Mouse (Mus musculus): ENCODE measurements around the gene Spdya. TPM values are rescaled to one million over a fixed set of nuclear protein-coding genes. Genes with fewer than 3 reads are reported as not detected.

Spdya gene
- polyA plus RNA-seq, 1 experiment from 2014 or later, result 1.6 TPM

DNA sequence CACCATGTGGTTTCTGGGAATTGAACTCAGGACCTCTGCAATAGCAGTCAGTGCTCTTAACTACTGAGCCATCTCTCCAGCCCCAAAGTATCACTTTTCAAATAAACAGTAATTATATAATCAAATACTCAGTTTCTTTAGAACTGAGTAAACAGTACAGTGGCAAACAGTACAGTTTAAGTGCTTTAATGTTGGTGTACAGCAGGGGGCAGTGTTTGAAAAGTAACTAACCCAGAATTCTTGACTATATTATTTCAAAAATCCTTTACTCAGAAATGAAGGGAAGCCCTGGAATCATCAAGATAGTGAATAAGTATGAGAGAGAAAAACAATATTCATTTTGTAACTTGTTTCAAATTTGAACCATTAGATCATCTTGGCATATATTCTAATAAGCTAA is 9.8 kb downstream of the Spdya start:
- Histone ChIP-seq H3K4me2 (replicated peaks) (no peak overlapping the region), H3K4me3 (no peak overlapping the region), H3K36me3 (no peaks in the 10 kb centered on the region), H3K9ac (no peak overlapping the region), H3K27me3 (no peaks in the 10 kb centered on the region), H3K9me3 (no peaks in the 10 kb centered on the region), H3K27ac (no peak overlapping the region), H3K4me1 (no peaks in the 10 kb centered on the region)
- no peak for ATAC-seq (ENCODE audit: insufficient number of reproducible peaks, insufficient read depth, low FRiP score, low TSS enrichment)

DNA sequence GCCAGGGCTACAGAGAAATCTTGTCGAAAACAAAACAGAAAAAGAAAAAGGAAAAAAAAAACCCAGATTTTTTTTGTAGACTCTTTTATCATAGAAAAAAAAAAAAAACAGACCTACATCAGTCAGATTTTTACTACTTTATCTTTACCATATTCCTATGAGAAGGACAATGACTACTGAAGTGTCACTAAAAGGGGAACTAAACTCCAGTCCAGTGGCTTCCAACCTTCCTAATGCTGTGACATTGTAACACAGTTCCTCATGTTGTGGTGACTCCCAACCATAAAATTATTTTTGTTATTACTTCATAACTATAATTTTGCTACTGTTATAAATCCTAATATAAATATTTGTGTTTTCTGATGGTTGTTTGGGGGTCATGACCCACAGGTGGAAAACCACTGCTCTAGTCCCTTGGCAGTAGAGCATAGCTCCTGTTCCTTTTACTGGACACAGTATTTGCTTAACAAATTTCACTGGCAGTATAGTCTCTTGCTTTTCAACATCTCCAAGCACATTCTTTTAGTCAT is 27.4 kb downstream of the Spdya start:
- no peaks in the 10 kb centered on the region for H3K4me1 ChIP-seq
- H3K27me3 ChIP-seq, result no peaks in the 10 kb centered on the region
- no peaks in the 10 kb centered on the region for H3K36me3 ChIP-seq
- H3K4me3 ChIP-seq, result no peak overlapping the region
- H3K9me3 ChIP-seq, result no peaks in the 10 kb centered on the region
- ATAC-seq (ENCODE audit: insufficient number of reproducible peaks, insufficient read depth, low FRiP score, low TSS enrichment), result no peak
- H3K27ac ChIP-seq, result no peak overlapping the region
- no peak overlapping the region for H3K4me2 ChIP-seq (replicated peaks)
- H3K9ac ChIP-seq, result no peak overlapping the region
- WGBS, result 89% methylated on average over 1 of the region's 1 CpGs

GRCm38 (mm10) chr17:71597881-71598658 is 46.2 kb downstream of the Spdya start:
- peaks cover 11% of the 10 kb centered on the region; the same call in 1 of the 2 replicates for H3K4me1 ChIP-seq
- 0 out of 2 replicates have a peak, but pooled peaks cover 2% of the 10 kb centered on the region for H3K27me3 ChIP-seq
- peak; percentile 58; the same call in 1 of the 2 replicates for ATAC-seq (ENCODE audit: insufficient number of reproducible peaks, insufficient read depth, low FRiP score, low TSS enrichment)
- H3K9ac ChIP-seq, result peak overlapping the region; percentile 65
- H3K4me3 ChIP-seq, result peak overlapping the region; percentile 68
- H3K36me3 ChIP-seq, result no peaks in the 10 kb centered on the region
- WGBS, result under 1% methylated on average over 48 of the region's 48 CpGs
- peak overlapping the region; percentile 84 for H3K4me2 ChIP-seq (replicated peaks)
- no peaks in the 10 kb centered on the region for H3K9me3 ChIP-seq
- no peak overlapping the region for H3K27ac ChIP-seq

DNA sequence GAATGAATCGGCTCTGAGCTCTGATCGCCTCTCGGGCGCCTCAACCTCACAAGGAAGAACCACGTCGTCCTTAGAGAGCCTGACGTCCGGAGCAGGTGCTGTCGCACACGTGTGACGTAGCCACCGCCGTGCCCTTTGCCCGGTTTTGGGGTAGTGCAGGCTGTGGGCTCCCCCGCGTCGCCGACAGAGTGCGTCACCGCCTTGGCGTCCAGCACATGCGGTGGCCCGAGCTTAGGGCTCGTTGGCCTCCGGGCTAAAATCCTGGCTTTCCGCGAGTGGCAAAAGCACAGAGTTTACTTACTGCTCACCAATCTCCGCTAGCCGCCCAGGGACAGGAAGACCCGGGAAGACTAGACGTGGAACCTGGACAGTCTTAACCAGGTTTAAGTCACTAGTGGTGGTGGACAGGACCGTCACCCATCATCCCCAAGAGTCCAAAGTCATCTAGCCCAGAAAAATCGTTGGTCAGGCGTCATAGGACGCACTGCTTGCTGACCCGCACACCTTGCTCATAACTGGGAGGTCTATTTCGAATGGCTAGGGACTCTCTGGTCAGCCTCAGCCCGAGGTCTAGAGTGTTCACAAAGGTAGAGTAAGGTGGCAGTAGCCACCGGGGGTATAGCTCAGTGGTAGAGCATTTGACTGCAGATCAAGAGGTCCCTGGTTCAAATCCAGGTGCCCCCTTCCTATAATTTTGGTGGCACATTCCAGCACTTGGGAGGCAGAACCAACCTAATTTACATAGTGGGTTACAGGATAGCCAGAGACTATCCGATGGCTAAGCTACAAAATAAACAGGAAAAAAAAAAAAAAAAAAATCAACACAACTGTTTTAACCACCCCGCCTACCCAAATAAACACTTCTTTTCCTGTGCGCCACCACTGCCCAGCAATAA is 47.0 kb downstream of the Spdya start:
- ATAC-seq (ENCODE audit: insufficient number of reproducible peaks, insufficient read depth, low FRiP score, low TSS enrichment), result peak; percentile 93
- Histone ChIP-seq H3K9me3 (no peaks in the 10 kb centered on the region), H3K27me3 (0 out of 2 replicates have a peak, but pooled peaks cover 2% of the 10 kb centered on the region), H3K4me2 (replicated peaks) (peak overlapping the region; percentile 84), H3K4me1 (peaks cover 11% of the 10 kb centered on the region; the same call in 1 of the 2 replicates), H3K9ac (peak overlapping the region; percentile 65), H3K36me3 (no peaks in the 10 kb centered on the region), H3K27ac (no peak overlapping the region), H3K4me3 (peak overlapping the region; percentile 68)
- 5% methylated on average over 42 of the region's 42 CpGs for WGBS

- H3K9me3 ChIP-seq, result no peaks in the 10 kb centered on the region
Observed at GRCm38 (mm10) chr17:71615638-71616318, 63.9 kb downstream of the Spdya start, which contains the start of gene Wdr43. Gene Wdr43, plus strand, starts transcription at chr17:71615895.

DNA sequence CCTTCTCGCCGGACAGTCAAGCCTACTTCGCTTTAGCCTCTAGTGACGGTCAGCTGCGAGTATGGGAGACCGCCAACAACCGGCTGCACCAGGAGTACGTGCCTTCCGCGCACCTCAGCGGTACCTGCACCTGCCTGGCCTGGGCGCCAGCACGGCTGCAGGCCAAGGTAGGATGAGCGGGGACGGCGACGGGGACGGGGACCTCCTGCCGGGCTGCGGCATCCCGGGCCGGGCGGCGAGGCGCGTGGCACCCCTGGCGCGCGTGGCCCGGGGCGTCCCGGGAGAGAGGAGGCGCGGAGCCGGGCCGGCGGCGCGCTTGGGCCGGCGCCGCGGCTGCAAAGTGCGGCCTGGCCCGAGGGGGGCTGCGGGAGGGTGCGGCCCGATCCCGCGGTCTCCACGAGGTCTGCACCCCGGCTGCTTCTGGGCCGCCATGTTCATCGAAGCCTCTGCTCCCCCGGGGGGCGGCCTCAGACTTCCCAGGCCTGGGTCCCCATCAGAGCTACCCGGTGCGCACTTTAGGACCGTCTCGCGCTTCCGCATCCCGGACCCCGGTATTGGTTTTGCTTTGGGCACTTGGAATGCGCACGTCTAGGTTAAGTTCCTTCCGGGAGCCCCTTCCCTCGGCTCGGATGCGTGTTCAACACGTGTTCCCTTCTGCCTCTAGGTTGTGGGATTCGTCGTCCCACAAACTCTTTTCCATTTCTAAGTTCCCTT is 64.6 kb downstream of the Spdya start:
- ATAC-seq (ENCODE audit: insufficient number of reproducible peaks, insufficient read depth, low FRiP score, low TSS enrichment), result peak; percentile 86
- no peaks in the 10 kb centered on the region; the same call in 1 of the 2 replicates for H3K36me3 ChIP-seq
- peaks cover 18% of the 10 kb centered on the region for H3K4me1 ChIP-seq
- H3K4me3 ChIP-seq, result peak overlapping the region; percentile 92
- peak overlapping the region; percentile 77 for H3K9ac ChIP-seq
- peak overlapping the region; percentile 64; the same call in 1 of the 2 replicates for H3K27ac ChIP-seq
- no peaks in the 10 kb centered on the region for H3K27me3 ChIP-seq
- peak overlapping the region; percentile 79 for H3K4me2 ChIP-seq (replicated peaks)
- no peaks in the 10 kb centered on the region for H3K9me3 ChIP-seq
- under 1% methylated on average over 69 of the region's 73 CpGs for WGBS

More at GRCm38 (mm10) chr17:71615638-71616318, 63.9 kb downstream of the Spdya start, which contains the start of gene Wdr43:
- H3K27me3 ChIP-seq, result no peaks in the 10 kb centered on the region
- peak within 1 kb of the TSS; percentile 77 for H3K9ac ChIP-seq
- 5% methylated on average over 40 of the region's 40 CpGs for WGBS
- ATAC-seq (ENCODE audit: insufficient number of reproducible peaks, insufficient read depth, low FRiP score, low TSS enrichment), result peak; percentile 98
- H3K4me1 ChIP-seq, result peaks cover 18% of the 10 kb centered on the region
- H3K36me3 ChIP-seq, result no peaks in the 10 kb centered on the region; the same call in 1 of the 2 replicates
- peak within 1 kb of the TSS; percentile 79 for H3K4me2 ChIP-seq (replicated peaks)
- peak within 1 kb of the TSS; percentile 64; the same call in 1 of the 2 replicates for H3K27ac ChIP-seq
- H3K4me3 ChIP-seq, result peak within 1 kb of the TSS; percentile 92

- Histone ChIP-seq H3K4me3 (peak overlapping the region; percentile 92), H3K27me3 (no peaks in the 10 kb centered on the region), H3K27ac (no peak overlapping the region), H3K4me2 (replicated peaks) (peak overlapping the region; percentile 79), H3K9me3 (no peaks in the 10 kb centered on the region), H3K9ac (peak overlapping the region; percentile 77), H3K4me1 (peaks cover 18% of the 10 kb centered on the region), H3K36me3 (no peaks in the 10 kb centered on the region; the same call in 1 of the 2 replicates)
- WGBS, result under 1% methylated on average over 10 of the region's 10 CpGs
- no peak for ATAC-seq (ENCODE audit: insufficient number of reproducible peaks, insufficient read depth, low FRiP score, low TSS enrichment)
Observed at GRCm38 (mm10) chr17:71617033-71617362, 65.1 kb downstream of the Spdya start.

GRCm38 (mm10) chr17:71617974-71618373 is 66.1 kb downstream of the Spdya start:
- Histone ChIP-seq H3K27me3 (no peaks in the 10 kb centered on the region), H3K4me1 (peaks cover 18% of the 10 kb centered on the region), H3K9ac (no peak overlapping the region), H3K4me3 (0 out of 2 replicates have a peak overlapping the region, but pooled peaks have one; percentile 92), H3K4me2 (replicated peaks) (peak overlapping the region; percentile 79), H3K9me3 (no peaks in the 10 kb centered on the region), H3K27ac (no peak overlapping the region), H3K36me3 (no peaks in the 10 kb centered on the region; the same call in 1 of the 2 replicates)
- 76% methylated on average over 4 of the region's 4 CpGs for WGBS
- no peak for ATAC-seq (ENCODE audit: insufficient number of reproducible peaks, insufficient read depth, low FRiP score, low TSS enrichment)

GRCm38 (mm10) chr17:71631806-71632205 is 79.9 kb downstream of the Spdya start:
- H3K36me3 ChIP-seq, result peaks cover 81% of the 10 kb centered on the region
- H3K4me1 ChIP-seq, result no peaks in the 10 kb centered on the region
- no peak for ATAC-seq (ENCODE audit: insufficient number of reproducible peaks, insufficient read depth, low FRiP score, low TSS enrichment)
- WGBS, result 73% methylated on average over 10 of the region's 10 CpGs
- no peak overlapping the region for H3K4me3 ChIP-seq
- no peak overlapping the region for H3K4me2 ChIP-seq (replicated peaks)
- H3K27ac ChIP-seq, result no peak overlapping the region
- H3K27me3 ChIP-seq, result no peaks in the 10 kb centered on the region
- H3K9me3 ChIP-seq, result no peaks in the 10 kb centered on the region
- no peak overlapping the region for H3K9ac ChIP-seq

- Histone ChIP-seq H3K4me2 (replicated peaks) (no peak overlapping the region), H3K36me3 (peaks cover 81% of the 10 kb centered on the region)
Observed at GRCm38 (mm10) chr17:71633350-71633749, 81.5 kb downstream of the Spdya start.

More at GRCm38 (mm10) chr17:71633350-71633749, 81.5 kb downstream of the Spdya start:
- Histone ChIP-seq H3K27me3 (no peaks in the 10 kb centered on the region), H3K4me1 (no peaks in the 10 kb centered on the region), H3K4me3 (no peak overlapping the region), H3K9me3 (no peaks in the 10 kb centered on the region), H3K27ac (no peak overlapping the region), H3K9ac (no peak overlapping the region)
- 90% methylated on average over 8 of the region's 8 CpGs for WGBS
- ATAC-seq (ENCODE audit: insufficient number of reproducible peaks, insufficient read depth, low FRiP score, low TSS enrichment), result no peak
